Mouse (Mus musculus) E14TG2a.4 (cell line): ENCODE measurements around the gene Tmem62.

Experiments used
- CTCF ChIP-seq: conservative IDR thresholded peaks from 2 replicates; pipeline ENCODE4 v1.5.1; 2014; ENCODE audit warnings: low read length
- NANOG ChIP-seq: IDR thresholded peaks from 2 replicates; pipeline ENCODE4 v1.6.1; 2014; ENCODE audit warnings: borderline replicate concordance, low read length, mixed read lengths

DNA sequence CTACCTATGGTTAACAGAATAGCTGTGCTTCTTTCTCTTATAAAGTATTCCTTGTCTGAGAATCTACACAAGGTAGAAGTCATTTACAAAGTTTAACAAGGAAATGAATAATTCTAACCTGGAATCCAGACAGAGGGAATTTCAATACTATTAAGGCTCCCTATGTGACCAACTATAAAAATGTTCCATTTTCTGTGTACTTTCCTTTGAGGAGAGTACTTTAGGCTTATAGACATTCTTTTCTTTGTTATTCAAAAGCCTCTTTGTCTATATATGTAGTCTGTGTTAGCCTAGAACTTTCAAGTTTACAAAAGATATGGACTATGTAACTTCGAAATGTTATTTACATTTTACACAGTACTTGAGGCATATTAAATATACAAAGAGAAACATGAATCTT, 16.6 kb upstream of the Tmem62 start:
- TF ChIP-seq CTCF (no peak), NANOG (no peak)
